Mouse (Mus musculus): ENCODE results near the gene Trim61. TPM values are rescaled to one million over a fixed set of nuclear protein-coding genes. Genes with fewer than 3 reads are reported as not detected.

Gene Trim61
- total RNA-seq (2014; rRNA removed), result not detected in 2 replicates
- not detected in 2 replicates for polyA plus RNA-seq (2012; rRNA removed)

DNA sequence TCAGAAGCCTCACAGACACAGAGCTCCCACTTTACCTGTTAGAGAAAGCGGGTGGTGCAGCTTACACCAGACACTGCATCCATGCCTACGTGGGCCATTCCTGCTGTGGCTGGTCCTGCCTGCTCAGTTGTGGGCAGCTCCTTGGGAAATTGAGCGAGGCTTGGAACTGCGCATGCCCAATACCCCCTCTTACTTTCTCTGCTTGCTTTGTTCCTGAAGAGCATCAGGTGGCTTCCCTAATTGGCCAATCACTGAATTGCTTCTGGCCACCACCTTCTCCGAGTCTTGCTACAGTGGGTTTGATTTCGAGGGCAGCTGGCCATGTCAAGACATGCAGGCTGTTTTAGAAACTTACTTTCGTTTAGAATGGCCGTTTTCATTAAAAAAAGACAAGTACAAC lies at the start of gene Trim61, which contains the start of gene Trim60:
TSS of gene Trim61 (minus strand) at position 101 of the 400 bp plus-strand sequence.
TSS of gene Trim60 (minus strand) at position 162 of the 400 bp plus-strand sequence.
- Histone ChIP-seq H3K36me3 (ENCODE audit: control insufficient read depth, insufficient read depth, low read length) (no peaks in the 10 kb centered on the region), H3K4me1 (ENCODE audit: control insufficient read depth, insufficient read depth, low read length) (no peaks in the 10 kb centered on the region), H3K27ac (replicated peaks; ENCODE audit: insufficient read depth, low read depth, low read length) (no peak within 1 kb of the TSS), H3K27me3 (ENCODE audit: control insufficient read depth, insufficient read depth, low read length) (no peaks in the 10 kb centered on the region), H3K9ac (ENCODE audit: low read depth, low read length) (no peak within 1 kb of the TSS), H3K4me3 (ENCODE audit: insufficient read depth, low read depth, low read length) (no peak within 1 kb of the TSS), H3K79me2 (ENCODE audit: control insufficient read depth, insufficient read depth, low read length) (no peaks in the 10 kb centered on the region)
- TF ChIP-seq POLR2A (IDR thresholded peaks at IDR 0.05; ENCODE audit: extremely low read depth, insufficient read depth, low read length) (no peak), CTCF (IDR thresholded peaks at IDR 0.05; ENCODE audit: low read depth, low read length) (no peak)
- 91% methylated on average over 8 of the region's 8 CpGs for WGBS
- DNase-seq (ENCODE audit: extremely low read depth, low read depth, low spot score), result no peak

DNA sequence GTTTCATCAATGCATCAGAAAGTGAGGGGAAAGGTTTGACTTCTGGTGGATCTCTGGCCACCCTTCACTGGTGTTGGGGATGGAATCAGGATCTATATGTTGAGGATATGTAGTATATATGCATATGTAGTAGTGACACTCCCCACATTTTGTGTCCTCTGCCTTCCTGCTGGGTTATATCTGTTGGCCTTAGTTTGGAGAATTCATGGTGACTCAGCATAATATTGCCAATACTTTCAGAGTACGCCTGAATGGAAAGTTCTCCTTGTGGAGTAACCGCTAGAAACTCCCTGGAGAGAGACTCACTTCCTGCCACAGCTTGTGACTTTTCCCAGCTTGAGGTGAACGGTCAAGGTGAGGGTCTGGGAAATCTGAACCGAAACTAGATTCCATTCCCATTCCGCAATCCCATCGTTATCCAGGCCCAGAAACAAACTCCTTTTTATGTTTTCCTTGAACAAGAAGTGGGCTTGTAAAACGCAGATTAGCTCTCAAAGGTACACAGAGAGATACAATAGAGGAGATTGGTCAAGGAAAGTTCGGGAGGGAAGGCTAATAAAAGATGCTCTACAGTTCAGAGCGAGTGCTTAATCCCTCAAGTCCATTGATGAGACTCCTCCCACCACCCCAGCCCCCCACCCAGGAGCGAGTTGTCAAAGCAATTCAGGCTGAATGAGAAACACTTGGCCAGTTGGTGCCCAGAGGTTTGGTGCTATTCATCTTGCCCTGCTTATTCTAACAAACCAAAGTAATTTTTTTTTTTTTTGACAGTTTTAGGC lies 49.6 kb upstream of the Trim61 start:
- no peak overlapping the region for H3K27ac ChIP-seq (replicated peaks; ENCODE audit: insufficient read depth, low read depth, low read length)
- no peak overlapping the region for H3K4me3 ChIP-seq (ENCODE audit: insufficient read depth, low read depth, low read length)
- H3K27me3 ChIP-seq (ENCODE audit: control insufficient read depth, insufficient read depth, low read length), result no peaks in the 10 kb centered on the region
- no peak for DNase-seq (ENCODE audit: extremely low read depth, low read depth, low spot score)
- no peaks in the 10 kb centered on the region for H3K36me3 ChIP-seq (ENCODE audit: control insufficient read depth, insufficient read depth, low read length)
- TF ChIP-seq CTCF (IDR thresholded peaks at IDR 0.05; ENCODE audit: low read depth, low read length), result no peak
- H3K4me1 ChIP-seq (ENCODE audit: control insufficient read depth, insufficient read depth, low read length), result no peaks in the 10 kb centered on the region
- WGBS, result 62% methylated on average over 10 of the region's 10 CpGs
- H3K79me2 ChIP-seq (ENCODE audit: control insufficient read depth, insufficient read depth, low read length), result no peaks in the 10 kb centered on the region
- H3K9ac ChIP-seq (ENCODE audit: low read depth, low read length), result no peak overlapping the region

DNA sequence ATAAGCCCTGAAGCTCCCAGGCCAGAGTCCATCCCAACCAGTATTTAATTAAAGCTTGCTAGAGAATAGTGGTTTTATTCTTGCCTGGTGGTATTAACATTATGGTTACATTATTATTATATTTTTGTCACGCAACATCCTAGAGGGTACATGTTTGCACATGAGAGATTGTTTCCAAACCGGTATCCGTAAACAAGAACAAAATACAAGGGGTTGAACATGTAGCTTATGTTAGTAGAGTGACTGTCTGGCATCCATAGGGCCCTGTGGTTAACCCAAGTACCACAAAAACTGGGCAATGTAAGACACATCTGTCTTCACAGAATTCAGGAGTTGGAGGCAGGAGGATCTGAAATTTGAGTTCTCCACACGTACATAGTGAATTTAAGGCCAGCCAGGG lies 48.7 kb upstream of the Trim61 start:
- H3K4me3 ChIP-seq (ENCODE audit: insufficient read depth, low read depth, low read length), result no peak overlapping the region
- H3K36me3 ChIP-seq (ENCODE audit: control insufficient read depth, insufficient read depth, low read length), result no peaks in the 10 kb centered on the region
- 98% methylated on average over 4 of the region's 4 CpGs for WGBS
- DNase-seq (ENCODE audit: extremely low read depth, low read depth, low spot score), result no peak
- no peak for TF ChIP-seq POLR2A (IDR thresholded peaks at IDR 0.05; ENCODE audit: extremely low read depth, insufficient read depth, low read length)
- TF ChIP-seq CTCF (IDR thresholded peaks at IDR 0.05; ENCODE audit: low read depth, low read length), result no peak
- no peaks in the 10 kb centered on the region for H3K27me3 ChIP-seq (ENCODE audit: control insufficient read depth, insufficient read depth, low read length)
- no peak overlapping the region for H3K9ac ChIP-seq (ENCODE audit: low read depth, low read length)
- no peaks in the 10 kb centered on the region for H3K79me2 ChIP-seq (ENCODE audit: control insufficient read depth, insufficient read depth, low read length)
- H3K27ac ChIP-seq (replicated peaks; ENCODE audit: insufficient read depth, low read depth, low read length), result no peak overlapping the region
- no peaks in the 10 kb centered on the region for H3K4me1 ChIP-seq (ENCODE audit: control insufficient read depth, insufficient read depth, low read length)

DNA sequence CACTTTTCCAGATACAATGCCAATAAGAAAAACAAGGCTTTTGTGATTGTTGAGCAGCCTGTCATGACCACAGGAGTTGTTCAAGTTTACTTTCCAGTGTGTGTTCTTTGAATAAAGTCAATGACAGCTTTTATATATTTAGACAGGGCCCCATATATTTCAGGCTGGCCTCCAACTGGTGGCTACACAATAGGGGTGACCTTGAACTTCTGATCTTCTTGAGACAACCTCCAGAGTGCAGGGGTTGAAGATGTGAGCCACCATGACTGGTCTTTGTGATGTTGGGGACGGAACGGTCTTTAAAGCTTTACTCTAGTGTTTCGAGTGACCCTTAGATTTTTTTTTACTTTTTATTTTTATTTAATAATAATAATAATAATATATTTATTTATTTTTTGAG lies 47.3 kb upstream of the Trim61 start:
- no peak overlapping the region for H3K27ac ChIP-seq (replicated peaks; ENCODE audit: insufficient read depth, low read depth, low read length)
- no peak overlapping the region for H3K4me3 ChIP-seq (ENCODE audit: insufficient read depth, low read depth, low read length)
- TF ChIP-seq CTCF (IDR thresholded peaks at IDR 0.05; ENCODE audit: low read depth, low read length) (no peak), POLR2A (IDR thresholded peaks at IDR 0.05; ENCODE audit: extremely low read depth, insufficient read depth, low read length) (no peak)
- WGBS, result 94% methylated on average over 3 of the region's 3 CpGs
- H3K79me2 ChIP-seq (ENCODE audit: control insufficient read depth, insufficient read depth, low read length), result no peaks in the 10 kb centered on the region
- no peak overlapping the region for H3K9ac ChIP-seq (ENCODE audit: low read depth, low read length)
- DNase-seq (ENCODE audit: extremely low read depth, low read depth, low spot score), result no peak
- H3K36me3 ChIP-seq (ENCODE audit: control insufficient read depth, insufficient read depth, low read length), result no peaks in the 10 kb centered on the region
- H3K4me1 ChIP-seq (ENCODE audit: control insufficient read depth, insufficient read depth, low read length), result no peaks in the 10 kb centered on the region
- no peaks in the 10 kb centered on the region for H3K27me3 ChIP-seq (ENCODE audit: control insufficient read depth, insufficient read depth, low read length)

DNA sequence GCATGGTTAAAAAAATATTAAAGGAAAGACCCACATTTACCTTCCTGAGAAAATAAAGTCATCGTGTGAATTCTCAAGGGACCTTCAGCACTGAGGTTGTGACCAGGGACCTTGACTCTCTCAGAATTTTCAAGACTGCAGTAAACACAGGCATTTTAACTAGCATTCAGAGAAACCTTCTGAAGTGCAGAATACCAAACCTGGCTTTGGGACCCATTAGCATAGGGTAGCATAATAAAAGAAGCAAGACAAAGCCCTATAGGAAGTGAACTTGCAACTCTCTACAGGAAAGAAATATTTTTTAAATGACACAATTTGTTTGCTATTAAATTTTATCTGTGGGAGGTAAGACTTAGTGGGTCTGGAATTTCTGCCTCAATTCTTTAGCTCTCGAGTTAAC lies 45.7 kb upstream of the Trim61 start:
- H3K9ac ChIP-seq (ENCODE audit: low read depth, low read length), result no peak overlapping the region
- WGBS, result 60% methylated on average over 2 of the region's 2 CpGs
- TF ChIP-seq POLR2A (IDR thresholded peaks at IDR 0.05; ENCODE audit: extremely low read depth, insufficient read depth, low read length) (no peak), CTCF (IDR thresholded peaks at IDR 0.05; ENCODE audit: low read depth, low read length) (no peak)
- H3K4me3 ChIP-seq (ENCODE audit: insufficient read depth, low read depth, low read length), result no peak overlapping the region
- no peaks in the 10 kb centered on the region for H3K36me3 ChIP-seq (ENCODE audit: control insufficient read depth, insufficient read depth, low read length)
- no peaks in the 10 kb centered on the region for H3K27me3 ChIP-seq (ENCODE audit: control insufficient read depth, insufficient read depth, low read length)
- no peaks in the 10 kb centered on the region for H3K4me1 ChIP-seq (ENCODE audit: control insufficient read depth, insufficient read depth, low read length)
- no peak for DNase-seq (ENCODE audit: extremely low read depth, low read depth, low spot score)
- no peaks in the 10 kb centered on the region for H3K79me2 ChIP-seq (ENCODE audit: control insufficient read depth, insufficient read depth, low read length)
- no peak overlapping the region for H3K27ac ChIP-seq (replicated peaks; ENCODE audit: insufficient read depth, low read depth, low read length)

DNA sequence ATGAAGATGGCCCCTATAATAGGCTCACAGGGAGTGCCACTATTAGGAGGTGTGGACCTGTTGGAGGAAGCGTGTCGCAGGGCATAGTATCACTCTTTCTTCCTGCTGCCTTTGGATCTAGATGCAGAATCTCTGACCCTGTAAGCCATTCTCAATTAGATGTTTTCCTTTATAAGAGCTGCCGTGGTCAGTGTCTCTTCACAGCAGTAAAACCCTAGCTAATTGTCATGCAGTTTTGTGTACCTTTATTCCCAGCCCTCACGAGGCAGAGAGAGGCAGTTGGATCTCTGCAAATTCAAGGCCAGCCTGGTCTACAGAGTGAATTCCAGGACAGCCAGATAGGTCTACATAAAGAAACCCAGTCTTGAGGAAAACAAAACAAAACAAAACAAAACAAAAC lies 43.9 kb upstream of the Trim61 start:
- H3K4me1 ChIP-seq (ENCODE audit: control insufficient read depth, insufficient read depth, low read length), result no peaks in the 10 kb centered on the region
- 84% methylated on average over 4 of the region's 4 CpGs for WGBS
- no peaks in the 10 kb centered on the region for H3K79me2 ChIP-seq (ENCODE audit: control insufficient read depth, insufficient read depth, low read length)
- H3K27ac ChIP-seq (replicated peaks; ENCODE audit: insufficient read depth, low read depth, low read length), result no peak overlapping the region
- no peaks in the 10 kb centered on the region for H3K36me3 ChIP-seq (ENCODE audit: control insufficient read depth, insufficient read depth, low read length)
- no peak for DNase-seq (ENCODE audit: extremely low read depth, low read depth, low spot score)
- H3K27me3 ChIP-seq (ENCODE audit: control insufficient read depth, insufficient read depth, low read length), result no peaks in the 10 kb centered on the region
- TF ChIP-seq CTCF (IDR thresholded peaks at IDR 0.05; ENCODE audit: low read depth, low read length) (no peak), POLR2A (IDR thresholded peaks at IDR 0.05; ENCODE audit: extremely low read depth, insufficient read depth, low read length) (no peak)
- H3K9ac ChIP-seq (ENCODE audit: low read depth, low read length), result no peak overlapping the region
- H3K4me3 ChIP-seq (ENCODE audit: insufficient read depth, low read depth, low read length), result no peak overlapping the region

All from liver, adult 2 months (tissue).